Mouse (Mus musculus): Measurements from ENCODE around the gene Vamp2. TPM values are rescaled to one million over a fixed set of nuclear protein-coding genes. Genes with fewer than 3 reads are reported as not detected.
"Not testable (repeated sequence)": the region's sequence is repeated elsewhere in the genome, so short reads cannot be mapped to it uniquely, and the experiment has no call there.

Gene Vamp2
- polyA plus RNA-seq, 1 experiment from 2014 or later = 94.7 TPM

GRCm38 (mm10) chr11:69092871-69093270, 4.6 kb downstream of the Vamp2 start:
- no peak overlapping the region for H3K27ac ChIP-seq (ENCODE audit: low read depth, low read length)

GRCm38 (mm10) chr11:69093856-69094255, 5.6 kb downstream of the Vamp2 start:
- H3K9ac ChIP-seq (ENCODE audit: low read depth, low read length); H3K4me3 ChIP-seq (ENCODE audit: low read depth, low read length); H3K27ac ChIP-seq (ENCODE audit: low read depth, low read length); H3K27me3 ChIP-seq (ENCODE audit: control insufficient read depth, insufficient read depth, low read length); H3K4me2 ChIP-seq; ATAC-seq (replicated peaks; ENCODE audit: insufficient number of reproducible peaks, low FRiP score, low TSS enrichment); H3K9me3 ChIP-seq (replicated peaks; ENCODE audit: control insufficient read depth, low read length); H3K36me3 ChIP-seq (ENCODE audit: control insufficient read depth, insufficient read depth, low read length): not testable (repeated sequence)
- 80% methylated on average over 7 of the region's 7 CpGs for WGBS (ENCODE audit: insufficient replicate concordance)
- H3K4me1 ChIP-seq (ENCODE audit: control insufficient read depth, insufficient read depth, low read length) = peaks cover 49% of the 10 kb centered on the region

More at GRCm38 (mm10) chr11:69092871-69093270, 4.6 kb downstream of the Vamp2 start:
- Histone ChIP-seq H3K4me2 (no peak overlapping the region), H3K9ac (ENCODE audit: low read depth, low read length) (no peak overlapping the region), H3K4me1 (ENCODE audit: control insufficient read depth, insufficient read depth, low read length) (peaks cover 40% of the 10 kb centered on the region), H3K9me3 (replicated peaks; ENCODE audit: control insufficient read depth, low read length) (no peaks in the 10 kb centered on the region), H3K27me3 (ENCODE audit: control insufficient read depth, insufficient read depth, low read length) (no peaks in the 10 kb centered on the region), H3K36me3 (ENCODE audit: control insufficient read depth, insufficient read depth, low read length) (0 out of 2 replicates have a peak, but pooled peaks cover 3% of the 10 kb centered on the region), H3K4me3 (ENCODE audit: low read depth, low read length) (no peak overlapping the region)
- WGBS (ENCODE audit: insufficient replicate concordance) = 93% methylated on average over 4 of the region's 4 CpGs
- ATAC-seq (replicated peaks; ENCODE audit: insufficient number of reproducible peaks, low FRiP score, low TSS enrichment) = no peak

DNA sequence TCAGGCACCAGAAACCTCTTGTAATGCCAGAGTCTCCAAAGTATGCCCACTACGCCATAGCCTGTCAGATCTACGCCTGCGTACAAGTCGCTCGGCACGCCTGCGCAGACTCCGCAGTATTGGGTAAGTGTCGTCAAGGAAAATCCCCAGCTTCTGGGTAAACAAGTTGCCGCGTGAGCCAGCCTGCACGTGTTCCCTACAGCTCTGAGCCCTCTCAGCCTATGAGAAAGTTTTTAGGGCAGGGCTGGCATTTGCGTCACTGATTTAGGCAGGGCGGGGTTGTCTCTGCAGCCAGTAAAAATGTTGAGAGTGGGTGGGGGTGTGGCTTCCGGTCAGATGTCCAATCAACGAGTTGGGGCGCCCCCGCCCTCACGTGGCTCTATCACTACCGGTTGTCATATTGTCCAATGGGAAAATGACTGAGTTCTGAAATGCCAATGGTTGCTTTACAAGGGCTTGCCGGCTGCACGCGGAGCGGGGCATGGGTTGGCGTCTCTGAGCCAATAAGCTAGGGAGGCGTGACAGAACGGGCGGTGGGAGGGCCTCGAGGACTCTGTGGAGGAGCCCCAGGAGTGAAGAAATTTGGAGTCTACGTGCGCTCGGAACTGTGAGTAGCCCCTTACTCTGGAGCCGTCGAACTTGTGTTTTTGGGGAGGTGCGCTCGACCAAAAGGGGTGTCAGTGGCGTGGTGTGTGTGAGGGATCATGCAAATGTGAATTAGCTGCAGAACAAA, 6.6 kb downstream of the Vamp2 start, which contains the start of gene Per1:
Gene Per1, plus strand, starts transcription at position 521 of the 733 bp plus-strand sequence.
- Histone ChIP-seq H3K9ac (ENCODE audit: low read depth, low read length) (peak within 1 kb of the TSS; percentile 62), H3K27me3 (ENCODE audit: control insufficient read depth, insufficient read depth, low read length) (no peaks in the 10 kb centered on the region), H3K36me3 (ENCODE audit: control insufficient read depth, insufficient read depth, low read length) (0 out of 2 replicates have a peak, but pooled peaks cover 3% of the 10 kb centered on the region), H3K4me3 (ENCODE audit: low read depth, low read length) (peak within 1 kb of the TSS; percentile 44), H3K27ac (ENCODE audit: low read depth, low read length) (peak within 1 kb of the TSS; percentile 88), H3K4me2 (peak within 1 kb of the TSS; percentile 94), H3K9me3 (replicated peaks; ENCODE audit: control insufficient read depth, low read length) (no peaks in the 10 kb centered on the region), H3K4me1 (ENCODE audit: control insufficient read depth, insufficient read depth, low read length) (peaks cover 51% of the 10 kb centered on the region)
- under 1% methylated on average over 37 of the region's 37 CpGs for WGBS (ENCODE audit: insufficient replicate concordance)
- peak; percentile 89 for ATAC-seq (replicated peaks; ENCODE audit: insufficient number of reproducible peaks, low FRiP score, low TSS enrichment)

- Histone ChIP-seq H3K9ac (ENCODE audit: low read depth, low read length) (peak overlapping the region; percentile 62), H3K27ac (ENCODE audit: low read depth, low read length) (peak overlapping the region; percentile 88), H3K4me1 (ENCODE audit: control insufficient read depth, insufficient read depth, low read length) (peaks cover 52% of the 10 kb centered on the region), H3K4me3 (ENCODE audit: low read depth, low read length) (peak overlapping the region; percentile 44), H3K36me3 (ENCODE audit: control insufficient read depth, insufficient read depth, low read length) (no peaks in the 10 kb centered on the region; the same call in 1 of the 2 replicates), H3K9me3 (replicated peaks; ENCODE audit: control insufficient read depth, low read length) (no peaks in the 10 kb centered on the region), H3K4me2 (peak overlapping the region; percentile 94), H3K27me3 (ENCODE audit: control insufficient read depth, insufficient read depth, low read length) (no peaks in the 10 kb centered on the region)
- ATAC-seq (replicated peaks; ENCODE audit: insufficient number of reproducible peaks, low FRiP score, low TSS enrichment) = no peak
- WGBS (ENCODE audit: insufficient replicate concordance) = 2% methylated on average over 27 of the region's 27 CpGs
Measured at GRCm38 (mm10) chr11:69095511-69096231, 7.4 kb downstream of the Vamp2 start.

DNA sequence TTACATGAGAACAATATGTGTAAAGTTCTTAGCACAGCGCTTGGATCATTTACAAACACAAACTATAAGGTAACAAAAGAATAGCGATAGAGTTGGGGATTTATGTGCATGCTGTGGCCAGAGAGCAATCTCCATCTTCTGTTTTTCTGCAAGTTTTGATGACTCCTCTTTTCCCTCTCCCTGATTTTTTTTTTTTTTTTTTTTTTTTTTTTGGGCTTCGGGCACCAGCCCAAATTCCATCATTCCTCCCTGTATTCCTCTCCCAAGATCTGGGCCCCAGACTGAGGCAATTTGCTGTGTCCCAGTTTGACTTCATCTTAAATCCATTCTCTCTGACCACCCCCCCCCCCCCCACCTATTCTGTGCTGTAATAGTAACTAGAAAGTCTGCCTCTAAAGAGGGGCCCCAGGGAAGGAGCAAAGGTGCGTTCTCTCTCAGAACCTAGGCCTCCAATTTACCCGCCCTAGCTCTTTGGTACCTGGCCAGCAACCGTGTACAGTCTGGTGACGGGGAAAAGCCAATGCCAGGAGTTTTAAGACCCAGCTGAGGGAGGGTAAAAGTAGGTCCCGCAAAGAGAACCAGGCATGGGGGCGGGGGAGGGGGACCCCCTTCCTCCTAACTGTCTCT, 8.2 kb downstream of the Vamp2 start:
- H3K9me3 ChIP-seq (replicated peaks; ENCODE audit: control insufficient read depth, low read length) = no peaks in the 10 kb centered on the region
- ATAC-seq (replicated peaks; ENCODE audit: insufficient number of reproducible peaks, low FRiP score, low TSS enrichment) = no peak

DNA sequence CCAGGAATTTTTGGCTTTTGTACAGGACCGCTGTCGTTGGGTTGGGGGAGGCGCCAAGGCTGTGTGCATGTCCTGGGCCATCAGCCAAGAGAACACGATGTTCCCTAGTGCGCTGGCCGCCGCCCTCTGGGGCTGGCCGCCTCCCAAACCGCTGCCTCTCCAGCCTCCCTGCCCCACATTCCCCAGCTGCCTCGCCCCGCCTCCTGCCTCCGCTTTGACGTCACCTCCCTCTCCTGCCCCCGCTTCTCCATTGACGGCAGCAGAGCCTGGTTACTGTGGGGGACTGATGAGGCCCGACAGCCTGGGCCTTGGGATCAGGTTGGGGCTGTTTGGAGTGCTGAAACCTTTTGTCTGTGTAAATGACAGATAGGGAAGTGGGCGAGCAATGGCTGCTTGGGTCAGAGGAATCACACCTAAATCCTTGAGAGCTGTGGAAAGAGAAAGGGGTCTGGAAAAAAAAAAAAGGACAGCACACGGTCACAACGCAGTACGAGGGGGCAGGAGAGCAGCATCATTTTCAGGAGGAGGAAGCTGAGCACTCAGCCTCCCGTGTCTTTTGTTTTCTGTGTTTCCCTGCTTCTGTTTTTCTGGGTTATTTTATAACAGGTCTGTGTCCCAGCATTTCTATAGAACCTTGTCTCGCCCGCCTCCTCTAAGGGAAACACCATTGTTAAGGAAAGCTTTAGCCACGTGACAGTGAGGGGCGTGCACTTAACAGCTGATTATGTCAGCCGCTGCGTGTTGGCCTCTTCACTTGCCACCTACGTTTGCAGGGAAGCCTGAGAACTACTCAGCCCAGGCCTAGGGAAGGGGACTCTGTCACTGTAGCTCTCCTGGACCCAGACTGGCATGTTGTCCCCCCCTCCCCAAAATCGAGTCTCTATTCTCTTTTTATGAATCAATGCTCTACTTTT, 9.0 kb downstream of the Vamp2 start:
- H3K27ac ChIP-seq (ENCODE audit: low read depth, low read length) = peak overlapping the region; percentile 96
- H3K27me3 ChIP-seq (ENCODE audit: control insufficient read depth, insufficient read depth, low read length) = no peaks in the 10 kb centered on the region
- H3K9ac ChIP-seq (ENCODE audit: low read depth, low read length) = peak overlapping the region; percentile 70
- H3K4me1 ChIP-seq (ENCODE audit: control insufficient read depth, insufficient read depth, low read length) = peaks cover 50% of the 10 kb centered on the region
- H3K36me3 ChIP-seq (ENCODE audit: control insufficient read depth, insufficient read depth, low read length) = peaks cover 7% of the 10 kb centered on the region; the same call in 1 of the 2 replicates
- peak; percentile 40 for ATAC-seq (replicated peaks; ENCODE audit: insufficient number of reproducible peaks, low FRiP score, low TSS enrichment)
- H3K9me3 ChIP-seq (replicated peaks; ENCODE audit: control insufficient read depth, low read length) = no peaks in the 10 kb centered on the region
- H3K4me2 ChIP-seq = peak overlapping the region; percentile 94
- H3K4me3 ChIP-seq (ENCODE audit: low read depth, low read length) = peak overlapping the region; percentile 44
- WGBS (ENCODE audit: insufficient replicate concordance) = 2% methylated on average over 29 of the region's 29 CpGs

More for the DNA sequence above, 8.2 kb downstream of the Vamp2 start:
- Histone ChIP-seq H3K27me3 (ENCODE audit: control insufficient read depth, insufficient read depth, low read length) (no peaks in the 10 kb centered on the region), H3K4me2 (peak overlapping the region; percentile 94), H3K27ac (ENCODE audit: low read depth, low read length) (peak overlapping the region; percentile 96), H3K4me1 (ENCODE audit: control insufficient read depth, insufficient read depth, low read length) (peaks cover 54% of the 10 kb centered on the region), H3K36me3 (ENCODE audit: control insufficient read depth, insufficient read depth, low read length) (peaks cover 3% of the 10 kb centered on the region; the same call in 1 of the 2 replicates), H3K9ac (ENCODE audit: low read depth, low read length) (peak overlapping the region; percentile 70), H3K4me3 (ENCODE audit: low read depth, low read length) (peak overlapping the region; percentile 44)
- 11% methylated on average over 9 of the region's 9 CpGs for WGBS (ENCODE audit: insufficient replicate concordance)

DNA sequence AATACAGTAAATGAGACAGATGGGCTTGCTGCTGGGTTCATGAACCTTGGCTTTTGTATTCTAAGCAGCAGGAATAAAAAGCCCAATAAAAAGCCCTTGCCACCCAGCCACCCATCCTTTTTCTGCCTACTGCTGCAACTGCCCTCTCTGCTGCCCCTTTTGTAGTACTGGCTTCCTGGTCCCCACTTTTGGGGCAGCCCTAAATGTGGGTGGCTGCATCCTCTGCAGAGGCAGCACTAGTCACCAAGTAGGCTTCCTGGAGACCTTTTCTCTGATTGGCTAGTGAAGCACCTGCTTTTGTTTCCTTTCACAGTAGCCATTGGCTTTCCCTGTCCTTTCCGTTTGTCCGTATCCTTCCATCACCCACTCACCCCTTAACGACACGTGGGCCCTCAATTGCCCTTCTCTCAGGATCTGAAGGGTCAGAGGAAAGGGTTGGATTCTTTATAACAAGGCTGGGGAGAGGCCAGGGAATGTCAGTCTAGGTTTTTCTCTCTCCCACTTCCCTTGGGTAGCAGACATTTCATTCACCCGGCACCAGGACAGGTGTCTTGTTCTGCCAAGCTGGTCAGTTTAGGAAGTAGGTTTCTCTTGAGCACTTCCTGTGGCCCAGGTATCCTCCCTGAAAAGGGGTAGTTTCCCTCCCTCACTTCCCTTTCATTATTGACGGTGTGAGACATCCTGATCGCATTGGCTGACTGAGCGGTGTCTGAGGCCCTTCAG, 9.9 kb downstream of the Vamp2 start:
- peak overlapping the region; percentile 58 for H3K4me3 ChIP-seq (ENCODE audit: low read depth, low read length)
- peak overlapping the region; percentile 94 for H3K4me2 ChIP-seq
- no peaks in the 10 kb centered on the region for H3K9me3 ChIP-seq (replicated peaks; ENCODE audit: control insufficient read depth, low read length)
- H3K9ac ChIP-seq (ENCODE audit: low read depth, low read length) = peak overlapping the region; percentile 70; the same call in 1 of the 2 replicates
- 28% methylated on average over 8 of the region's 8 CpGs for WGBS (ENCODE audit: insufficient replicate concordance)
- no peaks in the 10 kb centered on the region for H3K27me3 ChIP-seq (ENCODE audit: control insufficient read depth, insufficient read depth, low read length)
- H3K36me3 ChIP-seq (ENCODE audit: control insufficient read depth, insufficient read depth, low read length) = peaks cover 10% of the 10 kb centered on the region
- no peak for ATAC-seq (replicated peaks; ENCODE audit: insufficient number of reproducible peaks, low FRiP score, low TSS enrichment)
- peak overlapping the region; percentile 96 for H3K27ac ChIP-seq (ENCODE audit: low read depth, low read length)
- H3K4me1 ChIP-seq (ENCODE audit: control insufficient read depth, insufficient read depth, low read length) = peaks cover 48% of the 10 kb centered on the region

Measured in heart, embryonic 11.5 days (tissue).